Mouse (Mus musculus) brown adipose tissue, adult 24 weeks (tissue): ENCODE results near the gene Lhfpl2. TPM values are rescaled to one million over a fixed set of nuclear protein-coding genes. Genes with fewer than 3 reads are reported as not detected.

Experiments used
- H3K27ac ChIP-seq: fragments of 200-500 bp; replicated peaks from 2 replicates; pipeline ENCODE4 v1.5.1; 2012; ENCODE audit warnings: low read depth, mild to moderate bottlenecking, low read length
- H3K4me1 ChIP-seq: fragments of 200-500 bp; 2 replicates; pipeline ENCODE4 v1.6.1; 2012; ENCODE audit warnings: low read length, mixed read lengths; ENCODE audit not compliant: control insufficient read depth, insufficient read depth, insufficient read length
- H3K4me3 ChIP-seq: fragments of 200-500 bp; 2 replicates; pipeline ENCODE4 v1.5.1; 2012; ENCODE audit warnings: low read depth, mild to moderate bottlenecking, low read length, moderate library complexity; ENCODE audit not compliant: insufficient read depth
- polyA plus RNA-seq: library from polyadenylated mRNA; stranded (reverse); fragments of >200 nt; gene quantifications from 2 replicates; pipeline ENCODE4 v1.2.4, GENCODE M21; 2012; ENCODE audit not compliant: missing spikeins, insufficient read depth, insufficient read length

The Lhfpl2 gene
- polyA plus RNA-seq, 1 experiment = 6.5 TPM

DNA sequence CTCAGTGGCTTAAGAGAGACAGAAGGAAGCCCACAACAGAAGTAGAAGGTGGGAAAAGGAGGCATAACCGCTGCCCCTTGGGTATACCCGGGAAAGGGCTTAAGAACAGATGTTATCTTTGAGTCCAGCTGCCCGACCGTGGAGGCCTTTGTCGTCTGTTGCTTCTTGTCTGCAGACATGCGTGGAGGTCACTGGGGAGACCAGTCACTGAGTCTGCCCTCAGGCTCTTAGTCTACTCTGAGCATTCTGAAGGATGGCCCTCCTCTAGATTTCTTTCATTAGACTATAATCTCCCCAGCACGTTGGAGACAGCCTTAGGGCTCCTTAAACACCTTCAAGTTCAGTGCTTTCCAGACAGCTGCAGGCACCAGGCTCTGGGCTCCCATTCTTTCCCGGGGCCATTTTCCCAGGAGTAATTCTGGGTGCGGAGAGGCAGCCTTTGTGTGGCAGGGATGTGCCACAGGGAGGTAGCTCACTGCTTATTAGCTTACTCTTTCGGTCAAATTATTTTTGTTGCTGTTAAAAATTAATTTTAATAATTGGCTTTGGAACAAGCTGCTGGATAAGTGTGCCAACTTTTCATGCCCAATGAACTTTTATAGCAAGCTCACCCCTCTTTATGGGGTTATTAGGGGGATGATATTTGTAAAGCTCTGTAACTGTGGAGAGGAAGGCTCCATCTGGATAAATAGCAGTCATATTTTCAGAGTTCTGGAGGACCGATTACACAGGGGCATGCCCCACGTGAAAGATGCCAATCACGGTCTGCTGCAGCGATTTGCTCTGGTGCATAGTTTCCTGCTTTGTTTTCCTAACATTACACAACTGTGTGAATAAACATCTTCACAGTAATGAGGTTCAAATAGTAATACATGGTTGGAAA, 19.8 kb downstream of the Lhfpl2 start:
- Histone ChIP-seq H3K4me3 (no peak overlapping the region), H3K4me1 (peaks cover 11% of the 10 kb centered on the region), H3K27ac (no peak overlapping the region)

DNA sequence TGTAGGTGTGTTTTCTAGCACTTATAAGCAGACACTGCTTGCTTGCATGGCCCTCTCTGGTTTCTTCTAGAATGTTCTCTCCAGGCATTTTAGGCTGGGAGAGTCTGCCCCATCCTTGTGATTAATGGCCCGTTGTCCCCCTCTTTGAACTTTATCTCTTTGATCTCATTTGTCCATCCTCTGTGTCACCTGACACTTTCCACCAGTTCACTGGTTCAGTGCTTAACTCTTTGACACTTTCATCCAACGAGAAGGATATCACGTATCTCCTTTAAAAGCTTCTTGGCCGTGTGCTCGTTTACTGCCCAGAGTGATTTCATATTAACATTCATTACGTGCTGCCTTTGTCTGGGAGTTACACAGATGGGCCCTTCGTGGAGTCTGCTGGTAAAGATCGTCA, 25.6 kb downstream of the Lhfpl2 start:
- H3K4me3 ChIP-seq = no peak overlapping the region

DNA sequence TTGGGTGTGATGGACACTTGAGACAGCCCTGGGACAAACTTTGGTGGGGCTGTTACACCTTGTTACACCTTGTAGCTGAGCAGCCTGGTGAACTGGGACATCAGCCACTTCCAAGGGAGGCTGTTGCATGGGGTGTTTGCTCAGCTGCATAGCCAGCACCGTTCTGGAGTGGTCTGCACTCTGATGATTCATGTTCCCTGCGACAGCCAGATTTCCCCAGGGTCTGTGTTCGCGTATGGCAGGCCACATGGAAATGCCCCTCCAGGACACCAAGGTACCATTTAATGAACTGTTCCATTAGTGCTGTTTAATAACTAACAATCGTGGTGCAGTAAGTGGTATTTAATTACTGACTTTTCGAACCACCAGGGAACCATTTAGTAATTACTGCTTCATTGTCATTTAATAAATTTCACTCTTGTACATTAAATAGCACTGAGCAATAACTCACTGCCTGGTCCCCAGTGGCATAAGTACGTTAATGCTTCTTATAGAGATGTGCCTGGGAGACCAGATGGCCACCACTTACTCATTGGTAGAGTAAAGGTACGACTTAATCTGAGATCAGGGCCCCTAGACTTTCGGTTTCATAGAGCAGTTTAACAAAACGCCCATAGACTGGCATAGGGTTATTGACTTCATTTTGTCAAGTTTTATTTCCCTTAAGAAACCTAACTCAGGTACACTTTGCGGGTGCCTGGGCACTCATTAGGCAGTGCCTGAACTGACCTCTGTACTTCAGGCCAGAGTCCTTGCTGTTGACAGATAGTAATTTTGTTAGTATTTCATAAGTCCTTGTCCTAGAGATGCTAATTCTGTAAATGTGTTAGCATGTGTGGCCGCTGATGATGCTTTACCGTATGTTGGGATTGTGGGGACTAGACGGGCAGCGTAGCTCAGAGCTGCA, 26.9 kb downstream of the Lhfpl2 start:
- Histone ChIP-seq H3K4me1 (no peaks in the 10 kb centered on the region; the same call in 1 of the 2 replicates), H3K4me3 (no peak overlapping the region), H3K27ac (no peak overlapping the region)

More for the DNA sequence above, 25.6 kb downstream of the Lhfpl2 start:
- Histone ChIP-seq H3K27ac (no peak overlapping the region), H3K4me1 (no peaks in the 10 kb centered on the region; the same call in 1 of the 2 replicates)

DNA sequence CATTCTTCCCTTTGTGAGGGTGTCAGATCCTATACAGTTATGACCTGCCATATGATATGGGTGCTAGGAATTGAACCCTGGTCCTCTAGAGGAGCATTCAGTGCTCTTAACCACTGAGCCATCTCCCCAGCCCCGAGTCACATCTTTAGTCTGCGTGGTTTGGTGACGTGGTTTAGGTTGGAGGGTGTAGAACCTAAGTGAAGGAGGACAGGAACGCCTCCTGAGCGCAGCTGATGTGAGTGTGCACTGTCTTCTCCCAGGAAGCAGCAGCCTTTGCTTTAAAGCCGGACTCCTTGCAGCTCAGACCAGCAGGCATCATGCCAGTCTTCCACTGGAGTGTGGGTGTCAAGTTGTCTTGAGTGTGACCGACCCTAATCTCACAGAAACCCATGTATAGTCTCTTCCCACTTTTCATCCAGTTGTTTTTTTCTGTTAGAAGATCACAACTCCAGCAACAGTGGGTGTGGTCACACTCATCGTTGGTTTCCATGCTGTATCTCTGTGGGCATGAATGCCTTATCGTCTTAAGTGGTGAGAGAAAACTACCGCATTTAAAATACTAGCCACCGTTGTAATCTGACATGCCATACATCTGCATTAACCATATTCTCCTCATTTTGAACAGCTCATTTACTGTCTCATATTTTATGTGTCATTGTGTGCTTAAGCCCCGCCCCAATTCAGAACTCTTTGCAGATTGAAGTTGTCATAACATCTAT, 28.7 kb downstream of the Lhfpl2 start:
- Histone ChIP-seq H3K4me3 (no peak overlapping the region), H3K27ac (no peak overlapping the region), H3K4me1 (no peaks in the 10 kb centered on the region; the same call in 1 of the 2 replicates)

DNA sequence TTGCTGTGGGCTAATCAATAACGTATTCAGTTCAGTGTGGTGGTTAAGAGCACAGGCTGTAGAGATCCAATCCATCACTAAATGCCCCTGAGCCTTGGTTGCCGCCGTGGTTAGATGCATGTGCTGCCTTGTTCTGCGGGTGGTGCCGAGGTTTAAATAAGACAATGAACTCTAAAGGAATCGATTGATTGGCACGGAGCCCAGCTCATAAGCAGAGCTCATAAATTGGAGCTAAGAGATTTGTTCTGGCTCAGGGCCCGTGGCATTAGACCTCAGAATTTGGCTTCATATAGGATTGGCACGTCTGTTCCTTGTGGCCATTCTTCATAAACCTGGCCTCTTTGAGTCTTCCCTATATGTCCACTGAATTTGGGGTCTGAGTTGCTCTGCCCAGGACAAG, 29.5 kb downstream of the Lhfpl2 start:
- Histone ChIP-seq H3K27ac (no peak overlapping the region), H3K4me3 (no peak overlapping the region), H3K4me1 (no peaks in the 10 kb centered on the region; the same call in 1 of the 2 replicates)

DNA sequence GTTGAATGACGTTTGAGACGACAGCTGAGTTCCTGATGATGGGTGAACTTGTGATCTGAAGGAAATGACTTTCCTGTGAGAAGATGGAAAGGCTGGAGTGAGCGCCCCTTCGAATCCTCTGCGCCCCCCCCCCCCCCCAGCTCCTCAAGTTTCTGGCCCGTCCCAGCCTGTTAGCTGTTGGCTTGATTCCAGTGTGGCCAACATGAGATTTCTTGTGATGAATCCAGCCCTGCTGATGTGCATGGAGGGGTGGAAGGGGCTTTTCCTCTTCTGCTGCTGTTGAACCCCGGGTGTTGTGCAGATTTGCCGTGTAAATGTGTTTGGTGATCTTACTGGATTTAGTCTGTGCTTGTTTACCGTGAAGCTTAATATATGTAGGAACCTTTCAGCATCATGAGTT, 31.2 kb downstream of the Lhfpl2 start:
- H3K27ac ChIP-seq = no peak overlapping the region
- H3K4me3 ChIP-seq = no peak overlapping the region
- H3K4me1 ChIP-seq = no peaks in the 10 kb centered on the region; the same call in 1 of the 2 replicates

DNA sequence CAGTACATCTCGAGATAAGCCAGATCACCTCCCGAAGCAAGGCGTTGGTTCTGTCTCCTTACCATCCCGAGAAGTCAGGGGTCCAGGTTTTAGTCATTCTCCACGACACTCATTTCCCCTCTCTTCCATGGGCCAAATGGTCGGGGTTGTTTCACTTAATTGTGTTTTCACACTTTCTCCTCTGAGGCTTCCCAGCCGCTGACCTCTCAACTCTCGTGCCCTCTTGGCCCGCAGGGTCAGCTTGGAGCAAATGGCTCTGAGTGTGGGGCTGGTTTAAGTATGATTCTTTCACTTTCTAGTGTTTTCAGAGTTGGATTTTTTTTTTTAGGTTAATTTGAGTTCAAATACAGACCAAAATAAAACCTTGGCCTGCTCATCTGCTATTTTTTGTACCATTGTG, 31.7 kb downstream of the Lhfpl2 start:
- no peak overlapping the region for H3K4me3 ChIP-seq
- no peak overlapping the region for H3K27ac ChIP-seq
- H3K4me1 ChIP-seq = no peaks in the 10 kb centered on the region; the same call in 1 of the 2 replicates

DNA sequence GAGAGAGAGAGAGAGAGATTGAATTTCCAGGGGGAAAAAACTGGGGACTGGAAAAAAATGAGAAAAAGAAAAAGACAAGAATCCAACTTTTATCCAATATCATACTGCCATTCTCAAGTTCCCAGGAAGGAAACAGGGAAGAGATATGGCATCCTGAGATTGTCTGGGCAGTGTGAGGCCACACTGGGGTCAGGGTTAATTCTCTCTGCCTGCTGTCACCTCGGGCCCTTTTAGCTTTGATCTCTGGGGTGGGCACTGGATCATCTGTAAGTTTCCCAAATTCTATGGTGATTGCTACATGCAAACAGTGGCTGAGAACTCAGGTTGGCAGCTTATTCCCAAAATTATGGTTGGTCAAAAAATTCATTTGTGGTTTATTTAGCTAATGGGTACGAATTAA, 33.8 kb downstream of the Lhfpl2 start:
- H3K4me3 ChIP-seq = no peak overlapping the region
- no peak overlapping the region for H3K27ac ChIP-seq
- no peaks in the 10 kb centered on the region for H3K4me1 ChIP-seq

DNA sequence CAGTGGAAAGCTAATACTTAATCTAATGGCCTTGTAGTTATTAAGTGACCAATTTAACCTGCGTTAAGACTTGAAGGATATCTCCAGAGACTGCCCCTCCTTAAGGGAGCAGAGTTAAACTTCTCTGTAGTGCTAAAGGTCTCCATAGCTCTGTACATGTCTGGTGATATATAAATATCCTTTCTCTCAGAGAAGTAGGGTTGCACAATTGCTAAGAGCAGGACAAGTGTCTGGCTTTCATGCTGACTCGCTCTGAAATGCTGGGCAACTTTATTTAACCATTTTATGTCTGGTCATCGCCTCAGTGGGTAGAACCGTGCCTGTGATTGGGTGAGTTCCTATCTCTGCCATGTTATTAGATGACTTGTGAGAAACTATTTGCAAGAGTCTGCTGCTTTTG, 36.6 kb downstream of the Lhfpl2 start:
- H3K4me1 ChIP-seq = peaks cover 13% of the 10 kb centered on the region

DNA sequence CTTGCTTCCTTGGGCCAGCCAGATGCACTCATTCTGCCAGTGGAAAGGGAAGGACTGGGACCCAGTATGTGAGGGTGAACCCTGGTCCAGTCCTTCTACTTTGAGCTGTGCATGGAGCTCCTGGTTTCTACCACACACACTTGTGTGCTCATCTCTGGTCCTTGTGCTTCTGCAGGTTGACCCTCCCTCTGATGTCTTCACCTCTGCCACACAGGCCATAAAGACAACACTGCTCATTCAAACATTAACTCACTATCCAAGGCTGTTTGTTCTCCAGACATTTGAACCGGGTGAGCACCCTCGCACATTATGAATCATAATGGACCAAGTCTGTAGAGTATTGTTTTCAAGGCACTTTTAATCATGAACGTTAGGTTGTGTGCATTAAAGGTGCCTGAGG, 37.0 kb downstream of the Lhfpl2 start:
- no peak overlapping the region for H3K4me3 ChIP-seq
- peaks cover 14% of the 10 kb centered on the region for H3K4me1 ChIP-seq
- no peak overlapping the region for H3K27ac ChIP-seq

More for the DNA sequence above, 36.6 kb downstream of the Lhfpl2 start:
- Histone ChIP-seq H3K4me3 (no peak overlapping the region), H3K27ac (no peak overlapping the region)

DNA sequence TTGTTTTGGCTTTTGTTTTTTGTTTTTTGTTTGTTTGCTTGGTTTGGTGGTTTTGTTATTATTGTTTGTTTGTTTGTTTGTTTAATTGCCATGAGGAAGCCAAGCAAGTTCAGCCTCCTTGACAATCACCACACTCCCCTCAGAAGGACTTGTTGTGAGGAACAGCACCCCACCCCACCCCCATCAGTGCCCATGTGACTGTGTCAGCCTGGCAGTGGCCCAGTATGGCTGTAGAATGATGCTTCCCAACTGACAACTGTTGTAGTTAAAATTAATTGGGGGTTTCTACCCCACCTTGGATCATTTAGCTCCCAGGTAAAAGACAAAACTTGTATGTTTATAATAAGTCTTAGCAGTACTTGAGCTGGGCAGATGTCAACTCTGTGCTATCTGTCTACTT, 37.6 kb downstream of the Lhfpl2 start:
- Histone ChIP-seq H3K4me1 (peaks cover 18% of the 10 kb centered on the region), H3K27ac (no peak overlapping the region), H3K4me3 (no peak overlapping the region)

DNA sequence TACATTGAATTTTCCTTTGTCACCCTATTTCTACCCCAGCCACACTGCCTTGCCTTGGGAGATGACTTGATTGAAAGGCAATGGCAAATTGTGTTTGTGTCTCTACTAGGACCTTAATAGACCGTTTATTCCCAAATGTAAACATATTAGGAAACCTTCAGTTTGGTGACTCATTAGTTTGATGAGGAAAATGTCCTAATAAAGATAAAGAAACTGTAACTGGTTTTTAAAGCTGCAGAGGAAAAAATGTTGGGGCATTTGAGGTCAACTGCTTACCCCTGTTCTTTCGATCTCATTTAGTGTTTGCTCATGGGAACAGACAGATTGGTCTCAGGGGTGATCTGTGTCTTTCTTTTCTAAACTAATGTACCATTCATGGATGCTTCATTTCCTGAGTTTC, 40.1 kb downstream of the Lhfpl2 start:
- Histone ChIP-seq H3K27ac (no peak overlapping the region), H3K4me1 (peaks cover 19% of the 10 kb centered on the region), H3K4me3 (no peak overlapping the region)

DNA sequence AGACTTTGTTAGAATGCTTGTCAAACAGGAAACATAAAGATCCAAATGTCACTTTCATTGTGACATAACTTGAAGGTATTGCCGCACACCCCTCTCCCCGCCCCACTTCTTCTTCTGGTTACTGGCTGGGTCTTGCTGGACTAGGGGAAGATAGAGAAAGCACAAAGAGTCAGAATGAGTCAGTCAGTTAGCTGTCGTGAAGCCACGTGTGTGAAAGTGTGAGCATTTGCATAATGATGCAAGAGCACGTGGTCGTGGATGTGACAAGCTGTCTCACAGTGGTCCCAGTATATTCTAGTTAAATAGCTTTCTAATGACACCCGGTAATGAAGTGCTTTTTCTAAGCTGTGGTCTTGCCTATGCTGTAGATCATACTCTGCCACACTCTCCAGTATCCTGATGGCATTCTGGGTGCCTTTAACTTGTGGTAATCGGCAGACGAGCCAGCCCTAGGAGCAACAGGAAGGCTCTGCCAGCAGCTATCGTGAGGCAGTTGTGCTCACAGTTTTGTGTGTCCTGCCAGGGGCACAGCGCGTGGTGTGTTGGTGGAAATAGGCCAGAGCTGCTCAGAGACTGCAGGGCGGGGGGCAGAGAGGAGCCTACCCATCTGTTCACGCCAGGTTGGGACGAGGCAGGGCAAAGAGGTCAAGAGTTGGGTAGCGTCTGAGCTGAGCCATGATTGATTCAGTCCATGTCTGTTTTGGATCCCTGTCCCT, 40.9 kb downstream of the Lhfpl2 start:
- Histone ChIP-seq H3K27ac (no peak overlapping the region), H3K4me1 (peaks cover 19% of the 10 kb centered on the region), H3K4me3 (no peak overlapping the region)

DNA sequence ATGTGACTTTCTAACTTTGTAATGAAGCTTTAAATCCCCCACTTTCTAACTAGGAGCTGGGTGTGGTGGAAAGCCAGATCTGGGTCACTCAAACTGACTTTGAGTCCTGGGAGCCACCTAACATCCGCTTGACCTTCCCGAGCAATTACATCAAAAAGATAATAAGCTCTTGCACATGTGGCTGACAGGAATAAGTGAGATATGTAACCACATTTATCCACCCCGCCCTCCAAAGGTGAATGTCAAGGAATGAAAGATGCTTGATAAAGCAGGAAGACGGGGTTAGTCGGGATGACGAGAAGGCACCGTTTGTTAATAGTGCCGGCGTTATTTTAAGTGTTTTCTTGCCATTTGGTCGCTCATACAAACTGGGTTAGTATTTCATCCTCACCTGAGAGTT, 41.5 kb downstream of the Lhfpl2 start:
- H3K4me3 ChIP-seq = no peak overlapping the region
- H3K4me1 ChIP-seq = peaks cover 19% of the 10 kb centered on the region
- no peak overlapping the region for H3K27ac ChIP-seq
